Mouse (Mus musculus): ENCODE results near the gene Btnl10. TPM values are rescaled to one million over a fixed set of nuclear protein-coding genes. Genes with fewer than 3 reads are reported as not detected.
A peak's percentile ranks its signal among the peaks of the same experiment; 100 is the strongest.

Btnl10 gene
- total and polyA plus RNA-seq, 3 experiments: under 0.01 to 17.5 TPM; not detected in 1

- peak; percentile 28 for DNase-seq (ENCODE audit: low spot score)
These were observed 10.3 kb downstream of the Btnl10 start for GRCm38 (mm10) chr11:58927790-58928651.

GRCm38 (mm10) chr11:58929055-58929454 is 11.3 kb downstream of the Btnl10 start:
- DNase-seq (ENCODE audit: low spot score) (no peak), ATAC-seq (ENCODE audit: extremely low read depth, insufficient number of reproducible peaks, low FRiP score, poor library complexity, severe bottlenecking) (no peak)
- Histone ChIP-seq H3K9me3 (replicated peaks) (no peaks in the 10 kb centered on the region), H3K27me3 (ENCODE audit: insufficient read depth, low read length) (peaks cover 13% of the 10 kb centered on the region), H3K4me3 (ENCODE audit: low read depth, low read length) (no peak overlapping the region), H3K36me3 (replicated peaks) (peaks cover 34% of the 10 kb centered on the region), H3K4me1 (ENCODE audit: insufficient read depth, low read depth, low read length) (peaks cover 15% of the 10 kb centered on the region)
- TF ChIP-seq TAL1 (conservative IDR thresholded peaks at IDR 0.05; ENCODE audit: low read depth, low read length): no peak
- TF ChIP-seq CTCF (IDR thresholded peaks at IDR 0.05; ENCODE audit: low read depth, low read length): no peak
- TF ChIP-seq POLR2AphosphoS5 (IDR thresholded peaks at IDR 0.05; ENCODE audit: insufficient replicate concordance, low read depth, low read length): no peak
- TF ChIP-seq GATA1 (IDR thresholded peaks at IDR 0.05; ENCODE audit: borderline replicate concordance, low read length): no peak
- no peak for TF ChIP-seq GATA2 (IDR thresholded peaks at IDR 0.05; ENCODE audit: borderline replicate concordance, low read depth, low read length)

More at GRCm38 (mm10) chr11:58927790-58928651, 10.3 kb downstream of the Btnl10 start:
- Histone ChIP-seq H3K36me3 (replicated peaks) (peaks cover 24% of the 10 kb centered on the region), H3K4me3 (ENCODE audit: low read depth, low read length) (peak overlapping the region; percentile 7; the same call in 1 of the 2 replicates), H3K4me1 (ENCODE audit: insufficient read depth, low read depth, low read length) (peaks cover 15% of the 10 kb centered on the region), H3K27me3 (ENCODE audit: insufficient read depth, low read length) (peaks cover 21% of the 10 kb centered on the region), H3K9me3 (replicated peaks) (no peaks in the 10 kb centered on the region)
- no peak for TF ChIP-seq GATA1 (IDR thresholded peaks at IDR 0.05; ENCODE audit: borderline replicate concordance, low read length)
- TF ChIP-seq CTCF (IDR thresholded peaks at IDR 0.05; ENCODE audit: low read depth, low read length): no peak
- ATAC-seq (ENCODE audit: extremely low read depth, insufficient number of reproducible peaks, low FRiP score, poor library complexity, severe bottlenecking): no peak

GRCm38 (mm10) chr11:58929641-58930040 is 11.9 kb downstream of the Btnl10 start:
- ATAC-seq (ENCODE audit: extremely low read depth, insufficient number of reproducible peaks, low FRiP score, poor library complexity, severe bottlenecking) (no peak), DNase-seq (ENCODE audit: low spot score) (no peak)
- Histone ChIP-seq H3K4me3 (ENCODE audit: low read depth, low read length) (no peak overlapping the region), H3K4me1 (ENCODE audit: insufficient read depth, low read depth, low read length) (peaks cover 15% of the 10 kb centered on the region), H3K27me3 (ENCODE audit: insufficient read depth, low read length) (peaks cover 13% of the 10 kb centered on the region), H3K36me3 (replicated peaks) (peaks cover 40% of the 10 kb centered on the region), H3K9me3 (replicated peaks) (no peaks in the 10 kb centered on the region)
- TF ChIP-seq GATA1 (IDR thresholded peaks at IDR 0.05; ENCODE audit: borderline replicate concordance, low read length) (no peak), POLR2AphosphoS5 (IDR thresholded peaks at IDR 0.05; ENCODE audit: insufficient replicate concordance, low read depth, low read length) (no peak), GATA2 (IDR thresholded peaks at IDR 0.05; ENCODE audit: borderline replicate concordance, low read depth, low read length) (no peak), TAL1 (conservative IDR thresholded peaks at IDR 0.05; ENCODE audit: low read depth, low read length) (no peak), CTCF (IDR thresholded peaks at IDR 0.05; ENCODE audit: low read depth, low read length) (no peak)

- Histone ChIP-seq H3K4me1 (ENCODE audit: insufficient read depth, low read depth, low read length) (peaks cover 15% of the 10 kb centered on the region), H3K27me3 (ENCODE audit: insufficient read depth, low read length) (peaks cover 10% of the 10 kb centered on the region), H3K9me3 (replicated peaks) (no peaks in the 10 kb centered on the region), H3K4me3 (ENCODE audit: low read depth, low read length) (no peak overlapping the region), H3K36me3 (replicated peaks) (peaks cover 45% of the 10 kb centered on the region)
- no peak for TF ChIP-seq POLR2AphosphoS5 (IDR thresholded peaks at IDR 0.05; ENCODE audit: insufficient replicate concordance, low read depth, low read length)
- TF ChIP-seq GATA2 (IDR thresholded peaks at IDR 0.05; ENCODE audit: borderline replicate concordance, low read depth, low read length): no peak
- TF ChIP-seq CTCF (IDR thresholded peaks at IDR 0.05; ENCODE audit: low read depth, low read length): no peak
- TF ChIP-seq GATA1 (IDR thresholded peaks at IDR 0.05; ENCODE audit: borderline replicate concordance, low read length): no peak
- no peak for TF ChIP-seq TAL1 (conservative IDR thresholded peaks at IDR 0.05; ENCODE audit: low read depth, low read length)
- DNase-seq (ENCODE audit: low spot score) (no peak), ATAC-seq (ENCODE audit: extremely low read depth, insufficient number of reproducible peaks, low FRiP score, poor library complexity, severe bottlenecking) (no peak)
These were observed 12.5 kb downstream of the Btnl10 start for GRCm38 (mm10) chr11:58930254-58930653.

- H3K27me3 ChIP-seq (ENCODE audit: insufficient read depth, low read length): peaks cover 2% of the 10 kb centered on the region; the same call in 1 of the 2 replicates
- no peak overlapping the region for H3K4me3 ChIP-seq (ENCODE audit: low read depth, low read length)
- ATAC-seq (ENCODE audit: extremely low read depth, insufficient number of reproducible peaks, low FRiP score, poor library complexity, severe bottlenecking) (no peak), DNase-seq (ENCODE audit: low spot score) (no peak)
- TF ChIP-seq TAL1 (conservative IDR thresholded peaks at IDR 0.05; ENCODE audit: low read depth, low read length): no peak
- TF ChIP-seq POLR2AphosphoS5 (IDR thresholded peaks at IDR 0.05; ENCODE audit: insufficient replicate concordance, low read depth, low read length): no peak
- TF ChIP-seq GATA1 (IDR thresholded peaks at IDR 0.05; ENCODE audit: borderline replicate concordance, low read length): no peak
- TF ChIP-seq GATA2 (IDR thresholded peaks at IDR 0.05; ENCODE audit: borderline replicate concordance, low read depth, low read length): no peak
- peaks cover 56% of the 10 kb centered on the region for H3K36me3 ChIP-seq (replicated peaks)
- H3K9me3 ChIP-seq (replicated peaks): no peaks in the 10 kb centered on the region
- H3K4me1 ChIP-seq (ENCODE audit: insufficient read depth, low read depth, low read length): peaks cover 19% of the 10 kb centered on the region
These were observed 13.9 kb downstream of the Btnl10 start for GRCm38 (mm10) chr11:58931576-58931975.

GRCm38 (mm10) chr11:58937909-58938308 is 20.2 kb downstream of the Btnl10 start:
- ATAC-seq (ENCODE audit: extremely low read depth, insufficient number of reproducible peaks, low FRiP score, poor library complexity, severe bottlenecking): no peak
- H3K4me3 ChIP-seq (ENCODE audit: low read depth, low read length): peak overlapping the region; percentile 99
- no peak for DNase-seq (ENCODE audit: low spot score)
- TF ChIP-seq POLR2AphosphoS5 (IDR thresholded peaks at IDR 0.05; ENCODE audit: insufficient replicate concordance, low read depth, low read length): no peak
- no peak for TF ChIP-seq GATA2 (IDR thresholded peaks at IDR 0.05; ENCODE audit: borderline replicate concordance, low read depth, low read length)
- no peak for TF ChIP-seq CTCF (IDR thresholded peaks at IDR 0.05; ENCODE audit: low read depth, low read length)
- TF ChIP-seq TAL1 (conservative IDR thresholded peaks at IDR 0.05; ENCODE audit: low read depth, low read length): no peak
- TF ChIP-seq GATA1 (IDR thresholded peaks at IDR 0.05; ENCODE audit: borderline replicate concordance, low read length): no peak
- H3K27me3 ChIP-seq (ENCODE audit: insufficient read depth, low read length): peaks cover 10% of the 10 kb centered on the region
- H3K9me3 ChIP-seq (replicated peaks): 0 out of 2 replicates have a peak, but pooled peaks cover 3% of the 10 kb centered on the region
- H3K36me3 ChIP-seq (replicated peaks): peaks cover 45% of the 10 kb centered on the region
- peaks cover 30% of the 10 kb centered on the region for H3K4me1 ChIP-seq (ENCODE audit: insufficient read depth, low read depth, low read length)
